Mouse (Mus musculus) layer of hippocampus, postnatal 10 days (tissue): ENCODE data around the gene Znhit6. TPM values are rescaled to one million over a fixed set of nuclear protein-coding genes. Genes with fewer than 3 reads are reported as not detected.
A peak's percentile ranks its signal among the peaks of the same experiment; 100 is the strongest.

ENCODE experiments used
- DNase-seq, 2 experiments: peaks; one replicate each; pipeline ENCODE4 v3.0.0; 2021; ENCODE audit warnings: low spot score in 2 of 2
- total RNA-seq, 2 experiments: library from RNA; stranded (reverse); gene quantifications; 2 replicates each; pipeline ENCODE4 v1.2.3; 2021

The Znhit6 gene
- total RNA-seq, 2 experiments from 2014 or later, result 22.9 to 28.7 TPM

DNA sequence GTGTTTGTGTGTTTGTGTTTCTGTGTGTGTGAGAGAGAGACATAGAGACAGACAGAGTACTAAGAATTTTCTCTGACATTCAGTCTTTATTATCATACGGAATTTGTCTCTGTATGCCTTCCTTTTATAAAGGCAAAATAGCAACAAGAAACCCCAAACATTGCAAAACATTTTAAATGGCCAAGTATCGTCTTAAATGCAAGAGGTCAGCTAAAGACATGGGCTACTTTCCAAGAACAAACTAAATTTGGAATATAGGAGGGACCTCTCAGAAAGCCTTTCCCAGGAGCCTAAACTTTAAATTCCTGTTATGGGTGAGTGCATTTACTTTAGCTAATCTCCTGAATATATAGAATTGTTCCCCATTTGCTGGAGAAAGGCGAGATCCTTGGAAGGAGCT is 65.9 kb downstream of the Znhit6 start:
- no peak for DNase-seq

DNA sequence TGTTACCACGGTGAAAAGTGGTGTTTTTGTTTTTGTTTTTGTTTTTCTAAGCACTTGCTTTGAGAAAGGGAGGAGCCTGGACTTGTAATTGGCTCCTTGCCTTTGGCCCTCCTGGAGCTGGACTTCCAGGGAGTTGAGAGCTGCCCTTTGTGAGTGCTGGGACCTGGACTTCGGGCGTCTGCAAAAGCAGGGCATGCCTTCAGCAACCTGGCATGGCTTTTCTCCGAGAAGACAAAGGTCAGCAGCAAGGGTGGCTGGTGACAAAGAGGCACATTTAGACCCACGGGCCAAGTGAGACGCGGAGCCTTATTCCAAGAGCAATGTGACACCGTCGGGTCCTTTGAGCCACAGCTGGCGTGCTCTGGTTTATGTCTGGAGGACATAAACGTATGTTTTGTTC is 66.9 kb downstream of the Znhit6 start:
- DNase-seq, result no peak

DNA sequence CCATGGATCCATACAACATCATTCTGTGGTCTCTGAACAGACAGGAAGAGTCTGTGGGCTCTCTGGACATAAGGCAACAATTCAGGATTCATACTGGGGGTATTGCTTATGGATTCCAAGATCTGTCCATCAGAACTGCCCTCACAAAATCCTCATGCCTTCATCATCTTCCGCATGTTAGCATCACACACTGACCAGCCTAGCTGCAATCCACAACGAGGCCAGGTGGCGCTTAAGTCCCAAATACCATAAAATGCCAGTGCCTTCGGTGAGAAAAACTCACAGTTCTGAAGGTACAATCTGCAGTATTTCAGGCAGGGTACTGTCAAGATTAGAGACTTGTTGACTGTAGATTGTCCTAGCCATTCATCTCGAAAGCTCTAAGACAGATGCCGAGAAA is 69.5 kb downstream of the Znhit6 start:
- no peak for DNase-seq

GRCm38 (mm10) chr3:145646009-145646408 is 70.0 kb downstream of the Znhit6 start:
- DNase-seq, result no peak

GRCm38 (mm10) chr3:145646666-145647065 is 70.7 kb downstream of the Znhit6 start:
- DNase-seq, result no peak

DNA sequence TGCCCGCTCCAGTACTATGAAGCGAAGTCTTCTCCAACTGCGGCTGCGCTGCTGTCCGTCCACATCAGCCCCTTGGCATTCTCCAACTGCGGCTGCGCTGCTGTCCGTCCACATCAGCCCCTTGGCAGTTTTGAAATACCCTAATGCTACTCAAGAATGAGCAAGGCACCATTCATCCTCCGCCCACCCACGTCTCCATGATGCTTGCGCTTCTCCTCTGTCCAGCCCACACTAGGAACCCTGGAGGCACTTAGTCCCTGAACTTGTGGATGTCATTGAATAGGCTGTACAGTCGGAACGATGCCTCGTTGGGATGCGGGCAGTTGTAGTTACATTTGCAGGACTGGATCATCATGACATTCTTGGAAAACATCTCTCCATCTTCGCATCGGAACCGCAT is 71.4 kb downstream of the Znhit6 start:
- no peak for DNase-seq

DNA sequence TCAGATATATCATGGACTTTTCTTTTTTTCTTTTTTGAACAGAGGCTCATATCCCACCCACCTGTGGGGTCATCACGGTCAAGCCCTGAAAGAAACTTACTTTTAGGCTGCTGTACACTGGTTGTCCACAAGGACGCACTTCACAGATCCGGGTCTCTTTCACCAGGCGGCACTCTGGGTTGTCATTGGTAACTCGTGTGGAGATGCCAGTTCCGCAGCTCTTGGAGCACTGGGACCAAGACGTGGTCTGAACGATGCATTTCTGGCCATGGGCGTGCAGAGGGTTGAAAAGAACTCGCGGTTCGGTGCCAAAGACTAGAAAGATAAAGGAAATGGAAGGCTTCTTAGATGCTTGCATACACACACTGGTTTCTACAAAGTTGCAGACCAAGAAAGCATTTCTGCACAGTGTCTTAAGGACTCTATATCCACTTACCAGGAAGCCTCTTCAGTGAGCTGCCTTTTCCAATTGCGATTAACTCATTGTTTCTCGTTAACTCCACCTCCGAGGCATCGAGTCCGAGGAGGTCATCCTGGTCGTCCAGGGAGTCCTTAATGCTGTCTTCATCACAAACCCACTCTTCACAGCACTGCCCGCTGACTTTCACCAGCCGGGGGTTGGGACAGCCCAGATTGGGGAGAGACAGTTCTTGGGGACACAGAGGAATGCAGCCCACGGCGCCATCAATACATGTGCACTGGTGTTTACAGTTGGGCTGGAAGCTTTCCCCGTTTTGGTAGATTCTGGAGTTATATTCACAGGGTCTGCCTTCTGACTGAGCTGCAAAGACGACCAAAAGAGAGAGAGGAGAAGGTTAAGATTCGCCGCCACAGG is 72.3 kb downstream of the Znhit6 start:
- DNase-seq, result peak in 1 of 2 experiments; percentile 53

DNA sequence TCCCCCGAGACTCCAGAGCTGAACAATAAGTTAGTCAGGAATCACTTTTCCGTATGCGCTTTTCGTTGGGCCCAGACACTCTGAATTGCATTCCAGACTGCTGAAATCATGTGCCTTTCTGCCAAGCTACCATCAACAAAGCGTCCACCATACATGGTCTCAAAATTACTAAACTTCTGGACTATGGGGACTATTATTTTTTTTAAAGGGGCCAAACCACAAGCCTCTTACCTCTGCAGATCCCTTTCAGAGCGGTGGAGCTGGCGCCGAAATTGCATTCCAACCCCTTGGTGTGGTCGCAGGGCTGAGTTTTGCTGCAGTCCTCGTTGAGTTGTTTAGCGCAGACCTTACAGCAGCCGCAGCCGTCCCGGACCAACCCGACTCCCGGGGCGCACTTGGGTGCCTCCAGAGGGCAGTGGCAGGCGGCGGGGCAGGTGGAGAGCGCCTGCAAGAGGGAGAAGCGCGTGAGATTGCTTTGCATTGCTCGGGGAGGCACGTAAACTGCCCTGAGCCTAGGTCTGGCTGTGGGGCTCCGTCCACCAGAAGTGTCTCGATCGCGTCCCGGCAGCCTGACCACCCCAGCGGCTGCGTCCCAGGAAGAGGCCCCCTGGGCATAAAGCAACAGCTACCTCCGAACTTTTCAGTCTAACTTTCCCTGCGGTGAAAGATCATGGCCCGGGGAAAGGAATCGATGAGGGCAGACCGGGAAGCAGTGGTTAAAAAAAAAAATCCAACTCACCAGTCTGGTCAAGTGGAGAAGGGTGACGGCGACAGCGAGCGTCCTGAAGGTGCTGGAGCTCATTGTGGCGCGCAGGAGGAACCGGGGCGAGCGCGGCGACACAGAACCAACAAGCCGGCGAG is 73.2 kb downstream of the Znhit6 start:
- DNase-seq, result peak; percentile 42 to 63

DNA sequence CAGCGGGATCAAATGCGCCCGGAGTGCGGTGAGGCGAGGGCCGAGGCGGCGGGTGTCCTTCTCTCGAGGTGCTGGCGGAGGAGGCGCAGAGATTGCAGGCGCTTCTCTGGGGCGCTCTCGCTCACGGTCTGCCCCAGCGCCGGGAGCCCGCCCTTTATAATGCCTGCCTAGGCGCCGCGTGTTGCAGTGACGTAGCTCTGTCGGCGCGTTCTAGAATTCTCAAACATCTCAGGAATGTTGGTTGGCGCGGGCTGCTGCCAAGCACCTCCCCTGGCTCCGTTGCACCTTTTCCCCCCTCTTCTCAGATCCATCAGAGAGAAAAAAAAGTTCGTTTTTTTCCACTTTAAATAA is 73.8 kb downstream of the Znhit6 start, which contains the start of gene Ccn1:
TSS of gene Ccn1 (minus strand) at position 130 of the 351 bp plus-strand sequence.
- DNase-seq, result peak; percentile 60 to 71

GRCm38 (mm10) chr3:145650298-145651011 is 74.5 kb downstream of the Znhit6 start:
- no peak for DNase-seq

DNA sequence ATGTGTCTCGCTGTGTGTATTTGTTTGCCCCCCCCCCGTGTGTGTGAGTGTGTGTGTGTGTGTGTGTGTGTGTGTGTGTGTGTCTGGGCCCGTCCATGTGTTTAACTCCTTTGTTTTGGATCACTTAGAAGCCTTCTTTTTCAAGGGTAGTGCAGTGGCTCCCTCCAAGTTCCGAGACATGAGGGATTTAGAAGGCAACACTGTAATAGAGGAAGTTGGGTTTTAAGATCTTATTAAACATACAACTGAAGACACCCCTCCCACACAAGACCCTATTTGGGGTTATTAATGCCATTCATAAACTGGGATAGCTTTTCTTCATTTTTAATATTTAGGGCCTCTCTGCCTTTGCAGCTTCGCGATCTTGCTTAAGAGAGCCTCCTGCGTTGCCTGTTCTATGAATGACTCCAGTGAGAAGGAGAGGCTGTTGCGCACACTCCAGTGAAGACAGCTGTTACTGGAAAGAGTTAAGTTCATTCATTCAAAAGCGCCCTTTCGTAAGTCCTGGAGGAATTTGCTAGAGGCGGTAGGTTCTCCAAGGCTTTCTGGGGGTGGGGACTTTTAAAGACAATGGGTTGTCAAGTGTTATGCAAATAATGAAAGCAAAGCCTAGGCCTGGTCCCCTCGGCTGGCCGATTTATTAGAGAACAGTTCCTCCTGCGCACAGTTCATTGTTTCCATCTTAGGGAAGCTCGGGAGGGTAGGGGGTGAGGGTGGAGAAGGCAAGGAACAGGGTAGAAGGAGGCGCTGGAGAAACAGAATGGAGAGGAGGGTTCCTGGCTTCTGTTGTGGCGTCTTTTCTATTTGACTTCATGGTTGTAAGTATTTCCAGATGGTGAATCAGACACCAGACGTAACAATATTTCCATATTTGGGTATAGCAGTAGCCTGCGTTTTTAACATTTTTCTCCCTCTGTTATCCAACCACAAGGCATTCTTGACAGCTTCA is 75.3 kb downstream of the Znhit6 start:
- no peak for DNase-seq

GRCm38 (mm10) chr3:145651978-145652321 is 75.9 kb downstream of the Znhit6 start:
- DNase-seq, result no peak

GRCm38 (mm10) chr3:145652322-145653131 is 76.5 kb downstream of the Znhit6 start:
- no peak for DNase-seq

GRCm38 (mm10) chr3:145653191-145653940 is 77.4 kb downstream of the Znhit6 start:
- DNase-seq, result peak; percentile 41 to 56

DNA sequence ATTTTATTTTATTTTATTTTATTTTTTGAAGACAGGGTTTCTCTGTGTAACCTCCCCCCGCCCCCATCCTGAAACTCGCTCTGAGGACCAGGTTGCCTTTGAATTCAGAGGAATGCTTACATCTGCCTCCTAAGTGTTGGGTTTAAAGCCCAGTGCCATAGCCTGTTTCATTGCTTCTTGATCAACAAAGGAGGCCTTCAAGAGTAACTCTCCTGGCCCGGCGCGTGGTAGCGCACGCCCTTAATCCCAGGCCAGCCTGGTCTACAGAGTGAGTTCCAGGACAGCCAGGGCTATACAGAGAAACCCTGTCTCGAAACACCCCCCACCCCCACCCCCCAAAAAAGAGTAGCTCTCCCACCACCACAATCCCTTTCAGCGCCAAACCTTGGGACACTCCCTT is 78.0 kb downstream of the Znhit6 start:
- no peak for DNase-seq
